Mouse (Mus musculus) CH12.LX (cell line): ENCODE results near the gene Chst11. TPM values are rescaled to one million over a fixed set of nuclear protein-coding genes. Genes with fewer than 3 reads are reported as not detected.
A peak's percentile ranks its signal among the peaks of the same experiment; 100 is the strongest.

Source experiments
- DNase-seq: peaks from one replicate; pipeline ENCODE4 v3.0.0-alpha.2; 2013; ENCODE audit errors: extremely low read depth
- H3K27ac ChIP-seq: 2 replicates; pipeline ENCODE4 v1.5.1; 2012; ENCODE audit warnings: low read depth, mild to moderate bottlenecking, control low read depth, moderate library complexity; ENCODE audit not compliant: insufficient read depth
- H3K27me3 ChIP-seq: replicated peaks from 2 replicates; pipeline ENCODE3; 2012; ENCODE audit warnings: inconsistent platforms
- H3K36me3 ChIP-seq, 2 experiments: replicated peaks in 1 of 2; 2 replicates each; pipeline versions ENCODE3 to v1.6.1; 2012; ENCODE audit warnings: inconsistent platforms in 1 of 2, low read length in 1 of 2, mild to moderate bottlenecking in 1 of 2, mixed read lengths in 1 of 2, moderate library complexity in 1 of 2; ENCODE audit not compliant: control insufficient read depth in 1 of 2, insufficient read depth in 1 of 2
- H3K4me1 ChIP-seq, 2 experiments: 2 replicates each; pipeline ENCODE4 v1.6.1; 2012; ENCODE audit warnings: inconsistent platforms in 1 of 2, moderate library complexity in 1 of 2; ENCODE audit not compliant: insufficient read depth in 2 of 2, control insufficient read depth in 1 of 2
- H3K4me2 ChIP-seq: 2 replicates; pipeline ENCODE4 v1.6.1; 2012; ENCODE audit warnings: low read depth, mild to moderate bottlenecking, control low read depth; ENCODE audit not compliant: poor library complexity, insufficient read depth, severe bottlenecking
- H3K4me3 ChIP-seq, 3 experiments: fragments of 150-350 bp in 1 of 3; sonication (generic) in 1 of 3; replicated peaks in 1 of 3; 2 replicates each; pipeline versions ENCODE3 to v1.5.1; 2011 to 2012; ENCODE audit warnings: low read depth in 2 of 3, low read length in 2 of 3, mild to moderate bottlenecking in 2 of 3, moderate library complexity in 2 of 3, control low read depth in 1 of 3, improper control_type of control experiment in 1 of 3, inconsistent platforms in 1 of 3, mixed read lengths in 1 of 3; ENCODE audit not compliant: poor library complexity in 1 of 3
- H3K79me2 ChIP-seq: replicated peaks from 2 replicates; pipeline ENCODE4 v1.6.1; 2012; ENCODE audit warnings: mild to moderate bottlenecking, moderate library complexity; ENCODE audit not compliant: control insufficient read depth, poor library complexity, insufficient read depth, severe bottlenecking; ENCODE audit errors: extremely low read depth
- H3K9ac ChIP-seq: 2 replicates; pipeline ENCODE4 v1.6.1; 2012; ENCODE audit warnings: low read depth, mild to moderate bottlenecking, control low read depth, moderate library complexity; ENCODE audit not compliant: insufficient read depth
- H3K9me3 ChIP-seq: replicated peaks from 2 replicates; pipeline ENCODE3; 2012; ENCODE audit warnings: low read length, inconsistent platforms, mixed read lengths
- CHD2 ChIP-seq: IDR thresholded peaks from 2 replicates; pipeline ENCODE4 v1.6.1; 2011; ENCODE audit warnings: low read length, improper control_type of control experiment
- CTCF ChIP-seq, 2 experiments: IDR thresholded peaks in 1 of 2; conservative IDR thresholded peaks in 1 of 2; 2 replicates each; pipeline ENCODE4 v1.5.1; 2011 to 2012; ENCODE audit warnings: low read depth in 2 of 2, low read length in 2 of 2, improper control_type of control experiment in 1 of 2, inconsistent platforms in 1 of 2, mild to moderate bottlenecking in 1 of 2, moderate library complexity in 1 of 2
- E2F4 ChIP-seq: IDR thresholded peaks from 2 replicates; pipeline ENCODE4 v1.6.1; 2011; ENCODE audit warnings: low read depth, low read length, improper control_type of control experiment; ENCODE audit not compliant: insufficient replicate concordance
- EP300 ChIP-seq: IDR thresholded peaks from 2 replicates; pipeline ENCODE4 v1.6.1; 2011; ENCODE audit warnings: low read length, improper control_type of control experiment
- ETS1 ChIP-seq: conservative IDR thresholded peaks from 2 replicates; pipeline ENCODE4 v1.6.1; 2012; ENCODE audit warnings: low read depth, mild to moderate bottlenecking, inconsistent platforms, low read length, improper control_type of control experiment, moderate library complexity
- MAFK ChIP-seq: IDR thresholded peaks from 2 replicates; pipeline ENCODE4 v1.6.1; 2011; ENCODE audit warnings: low read length, improper control_type of control experiment; ENCODE audit not compliant: insufficient replicate concordance
- MEF2A ChIP-seq: IDR thresholded peaks from 2 replicates; pipeline ENCODE4 v1.6.1; 2014; ENCODE audit warnings: low read depth, mild to moderate bottlenecking, inconsistent platforms, low read length, improper control_type of control experiment, borderline replicate concordance
- MXI1 ChIP-seq: IDR thresholded peaks from 2 replicates; pipeline ENCODE4 v1.6.1; 2011; ENCODE audit warnings: mild to moderate bottlenecking, low read depth, low read length, improper control_type of control experiment
- MYC ChIP-seq: IDR thresholded peaks from 2 replicates; pipeline ENCODE4 v1.6.1; 2011; ENCODE audit warnings: low read depth, mild to moderate bottlenecking, improper control_type of control experiment, low read length
- NRF1 ChIP-seq: IDR thresholded peaks from 2 replicates; pipeline ENCODE4 v1.6.1; 2014; ENCODE audit warnings: low read depth, mild to moderate bottlenecking, inconsistent platforms, low read length, improper control_type of control experiment, moderate library complexity
- RAD21 ChIP-seq: IDR thresholded peaks from 2 replicates; pipeline ENCODE4 v1.6.1; 2011; ENCODE audit warnings: low read depth, mild to moderate bottlenecking, low read length, improper control_type of control experiment, moderate library complexity
- SIN3A ChIP-seq: IDR thresholded peaks from 2 replicates; pipeline ENCODE4 v1.6.1; 2012; ENCODE audit warnings: low read length, improper control_type of control experiment, inconsistent platforms
- SMC3 ChIP-seq: IDR thresholded peaks from 2 replicates; pipeline ENCODE4 v1.6.1; 2011; ENCODE audit warnings: low read depth, low read length, improper control_type of control experiment
- TBP ChIP-seq: conservative IDR thresholded peaks from 2 replicates; pipeline ENCODE4 v1.6.1; 2011; ENCODE audit warnings: low read depth, low read length, improper control_type of control experiment
- TCF12 ChIP-seq: IDR thresholded peaks from 2 replicates; pipeline ENCODE4 v1.6.1; 2014; ENCODE audit warnings: low read depth, mild to moderate bottlenecking, inconsistent platforms, low read length, improper control_type of control experiment
- ZNF384 ChIP-seq: IDR thresholded peaks from 2 replicates; pipeline ENCODE4 v1.6.1; 2012; ENCODE audit warnings: low read depth, low read length, improper control_type of control experiment, inconsistent platforms
- dilution Hi-C: fragments of 300-500 bp; cut with MboI; formaldehyde crosslinking; loops from 2 replicates; pipeline ENCODE4 v1.14.3; 2020; ENCODE audit warnings: low sequenced_read_pairs; ENCODE audit not compliant: extremely low pct_unique_long_range_greater_than_20kb, extremely low pct_ligation_motif_present
- in situ Hi-C: fragments of 300-500 bp; cut with MboI; formaldehyde crosslinking; loops from 3 replicates; pipeline ENCODE4 v1.14.3; 2019; ENCODE audit warnings: low sequenced_read_pairs, low pct_ligation_motif_present, low pct_unique_long_range_greater_than_20kb, mixed read lengths
- polyA plus RNA-seq: library from polyadenylated mRNA; unstranded; fragments of >175 nt; gene quantifications from 2 replicates; pipeline ENCODE4 v1.2.1, GENCODE M21; 2012; ENCODE audit warnings: low read depth; ENCODE audit not compliant: insufficient read length
- total RNA-seq, 2 experiments: library from RNA; depleted of rRNA; stranded (reverse); fragments of 300-350 nt in 1 of 2; fragments of >200 nt in 1 of 2; gene quantifications; 2 replicates each; pipeline ENCODE4 v1.2.3; 2012 to 2014

Gene Chst11
- total and polyA plus RNA-seq, 3 experiments, result 3.6 to 5.3 (median 4.5) TPM

DNA sequence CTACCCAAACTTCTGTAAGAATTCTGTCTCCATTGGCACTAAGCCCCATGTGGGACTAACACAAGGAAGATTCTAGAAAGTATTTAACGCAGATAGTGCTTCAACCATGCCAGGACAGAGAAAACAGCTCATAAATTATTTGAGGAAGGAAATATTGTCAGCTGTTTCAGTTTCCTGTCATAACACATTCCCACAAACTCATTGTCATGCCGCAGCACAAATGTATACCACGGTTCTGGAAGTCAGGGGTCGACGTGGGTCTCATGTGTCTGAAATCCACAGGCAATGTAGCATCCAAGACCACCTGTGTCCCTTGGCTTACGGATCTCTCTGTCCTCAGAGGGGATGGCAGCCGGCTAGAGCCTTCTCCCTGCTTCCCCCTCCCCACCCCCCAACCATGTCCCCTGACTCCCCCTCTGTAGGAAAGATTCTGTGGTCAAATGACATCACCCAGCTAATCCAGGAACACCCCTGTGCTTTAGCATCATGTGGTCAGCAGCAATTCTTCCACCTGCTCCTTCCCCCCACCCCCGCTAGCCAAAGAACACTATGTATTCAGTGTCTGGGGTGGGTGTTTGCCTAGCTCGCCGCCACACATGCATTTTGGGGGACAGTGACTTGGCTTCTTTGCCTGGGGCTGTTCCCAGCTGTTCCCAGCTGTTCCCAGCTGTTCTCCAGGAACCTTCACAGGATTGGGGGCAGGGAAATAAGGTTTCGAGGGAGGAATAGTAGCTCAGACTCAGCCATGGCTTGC is 183.2 kb downstream of the Chst11 start:
- Histone ChIP-seq H3K4me1 (peaks cover 6 to 14% of the 10 kb centered on the region in 2 experiments), H3K4me2 (no peak overlapping the region), H3K9me3 (no peaks in the 10 kb centered on the region), H3K27ac (no peak overlapping the region), H3K36me3 (no peaks in the 10 kb centered on the region), H3K27me3 (no peaks in the 10 kb centered on the region), H3K9ac (no peak overlapping the region), H3K79me2 (no peaks in the 10 kb centered on the region), H3K4me3 (no peak overlapping the region)
- in situ Hi-C loops (no loop called here), dilution Hi-C loops (no loop called here)
- DNase-seq, result peak; percentile 28
- TF ChIP-seq MEF2A, result 0 out of 2 replicates have a peak, but pooled peaks have one; percentile 37
- no peak for TF ChIP-seq RAD21

GRCm38 (mm10) chr10:83169554-83169953 is 184.3 kb downstream of the Chst11 start:
- Histone ChIP-seq H3K4me1 (peaks cover 6 to 14% of the 10 kb centered on the region in 2 experiments), H3K9ac (no peak overlapping the region), H3K9me3 (no peaks in the 10 kb centered on the region), H3K4me3 (no peak overlapping the region), H3K79me2 (no peaks in the 10 kb centered on the region), H3K36me3 (no peaks in the 10 kb centered on the region), H3K27me3 (no peaks in the 10 kb centered on the region), H3K4me2 (no peak overlapping the region), H3K27ac (no peak overlapping the region)
- dilution Hi-C loops, result no loop called here
- TF ChIP-seq MXI1, result no peak
- no peak for TF ChIP-seq ETS1
- TF ChIP-seq ZNF384, result no peak
- no peak for TF ChIP-seq TCF12
- TF ChIP-seq MYC, result no peak
- TF ChIP-seq RAD21, result no peak
- TF ChIP-seq CTCF (conservative IDR thresholded peaks at IDR 0.05 in 1 of 2, IDR thresholded peaks at IDR 0.05 in 1 of 2; ENCODE audit: low read depth in 2 of 2, low read length in 2 of 2), result no peak
- TF ChIP-seq CHD2, result no peak
- no peak for TF ChIP-seq EP300
- TF ChIP-seq NRF1, result no peak
- DNase-seq, result no peak
- in situ Hi-C loops, result no loop called here

DNA sequence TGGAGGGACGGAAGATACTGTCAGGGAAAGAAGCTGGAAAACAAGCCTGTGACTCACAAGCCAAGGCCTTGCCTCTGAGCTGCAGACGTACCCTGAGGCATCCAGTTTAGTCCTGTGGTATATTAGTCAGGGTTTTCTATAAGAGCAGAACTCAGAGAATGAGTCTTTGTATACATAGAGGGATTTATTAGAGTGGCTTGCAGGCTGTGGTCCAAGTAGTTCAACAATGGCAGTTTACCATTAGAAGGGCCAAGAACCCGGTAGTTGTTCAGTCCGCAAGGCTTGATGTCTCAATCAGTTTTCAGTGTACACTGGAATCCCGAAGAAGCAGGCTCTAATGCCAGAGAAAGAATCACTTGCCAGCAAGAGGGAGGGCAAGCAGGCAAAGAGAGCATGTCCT is 192.9 kb downstream of the Chst11 start:
- Histone ChIP-seq H3K4me3 (no peak overlapping the region), H3K9me3 (peaks cover 2% of the 10 kb centered on the region), H3K36me3 (no peaks in the 10 kb centered on the region), H3K27me3 (no peaks in the 10 kb centered on the region), H3K27ac (no peak overlapping the region), H3K79me2 (no peaks in the 10 kb centered on the region), H3K9ac (no peak overlapping the region), H3K4me2 (no peak overlapping the region), H3K4me1 (peaks cover 3 to 17% of the 10 kb centered on the region in 2 experiments; a peak in 2 of 4 replicates)
- dilution Hi-C loops, result no loop called here
- in situ Hi-C loops, result no loop called here
- DNase-seq, result no peak
- TF ChIP-seq TBP (no peak), SIN3A (no peak), SMC3 (no peak), E2F4 (no peak), CTCF (conservative IDR thresholded peaks at IDR 0.05 in 1 of 2, IDR thresholded peaks at IDR 0.05 in 1 of 2; ENCODE audit: low read depth in 2 of 2, low read length in 2 of 2) (no peak), MAFK (no peak)
